Mouse (Mus musculus) heart, embryonic 16.5 days (tissue): ENCODE results near the gene Gm29094. TPM values are rescaled to one million over a fixed set of nuclear protein-coding genes. Genes with fewer than 3 reads are reported as not detected.
"Not testable (repeated sequence)": the region's sequence is repeated elsewhere in the genome, so short reads cannot be mapped to it uniquely, and the experiment has no call there.

Experiments
- ATAC-seq: fragments of 200-750 bp; cut with Nextera tagmentation; replicated peaks from 2 replicates; pipeline ENCODE4 v1.8.0; 2017; ENCODE audit warnings: moderate number of reproducible peaks; ENCODE audit not compliant: insufficient read depth, low FRiP score; ENCODE audit errors: extremely low read depth
- H3K27ac ChIP-seq: fragments of 300-500 bp; sonication (generic); 2 replicates; pipeline ENCODE4 v1.5.1; 2014; ENCODE audit warnings: mild to moderate bottlenecking, low read length, control low read depth, moderate library complexity
- H3K27me3 ChIP-seq: fragments of 300-500 bp; sonication (generic); 2 replicates; pipeline ENCODE4 v1.6.1; 2014; ENCODE audit warnings: low read length, mixed read lengths; ENCODE audit not compliant: control insufficient read depth, insufficient read depth
- H3K36me3 ChIP-seq: fragments of 300-500 bp; sonication (generic); 2 replicates; pipeline ENCODE4 v1.6.1; 2014; ENCODE audit not compliant: control insufficient read depth, insufficient read depth
- H3K4me1 ChIP-seq: fragments of 300-500 bp; sonication (generic); 2 replicates; pipeline ENCODE4 v1.6.1; 2014; ENCODE audit warnings: low read length, mixed read lengths; ENCODE audit not compliant: control insufficient read depth, insufficient read depth
- H3K4me2 ChIP-seq: fragments of 300-500 bp; sonication (generic); 2 replicates; pipeline ENCODE4 v1.6.1; 2014; ENCODE audit warnings: low read depth, mild to moderate bottlenecking, control low read depth, low read length
- H3K4me3 ChIP-seq: fragments of 300-500 bp; sonication (generic); 2 replicates; pipeline ENCODE4 v1.5.1; 2014; ENCODE audit warnings: mild to moderate bottlenecking, control low read depth, low read length
- H3K9ac ChIP-seq: fragments of 300-500 bp; sonication (generic); 2 replicates; pipeline ENCODE4 v1.6.1; 2014; ENCODE audit warnings: low read length, control low read depth
- H3K9me3 ChIP-seq: fragments of 300-500 bp; sonication (generic); replicated peaks from 2 replicates; pipeline ENCODE4 v1.6.1; 2016; ENCODE audit warnings: low read length; ENCODE audit not compliant: control insufficient read depth
- WGBS: fragments of 180-500 bp; shearing (Covaris S2); extraction: QIAGEN DNeasy Blood & Tissue Kit; methylation state at CpG from one replicate; pipeline ENCODE4 v1.1.7; 2014; 5-methylcytosine and 5-hydroxymethylcytosine counted together
- polyA plus RNA-seq: library from polyadenylated mRNA; unstranded; fragments of >200 nt; fragmentation: Nextera tagmentation; extraction: Ambion mirVana; gene quantifications from 2 replicates; pipeline ENCODE4 v1.2.1, GENCODE M21; 2015

The Gm29094 gene
- polyA plus RNA-seq, 1 experiment from 2014 or later, result 0.37 TPM

GRCm38 (mm10) chr9:89210353-89211064 is 11.3 kb downstream of the Gm29094 start, which contains the start of gene Mthfs:
Gene Mthfs (plus strand): TSS chr9:89210676.
- H3K4me3 ChIP-seq, result peak within 1 kb of the TSS; percentile 41
- not testable (repeated sequence) for H3K36me3 ChIP-seq, H3K9me3 ChIP-seq, H3K4me1 ChIP-seq, H3K27me3 ChIP-seq
- WGBS, result 25% methylated on average over 9 of the region's 12 CpGs
- peak within 1 kb of the TSS; percentile 38 for H3K9ac ChIP-seq
- H3K4me2 ChIP-seq, result peak within 1 kb of the TSS; percentile 59
- peak; percentile 56; the same call in 1 of the 2 replicates for ATAC-seq
- H3K27ac ChIP-seq, result peak within 1 kb of the TSS; percentile 71

GRCm38 (mm10) chr9:89211065-89211858 is 12.1 kb downstream of the Gm29094 start:
- not testable (repeated sequence) for H3K36me3 ChIP-seq, H3K27me3 ChIP-seq, H3K9me3 ChIP-seq, H3K4me1 ChIP-seq
- H3K4me3 ChIP-seq, result peak overlapping the region; percentile 38
- peak overlapping the region; percentile 65 for H3K27ac ChIP-seq
- peak; percentile 94 for ATAC-seq
- peak overlapping the region; percentile 59 for H3K4me2 ChIP-seq
- WGBS, result 2% methylated on average over 16 of the region's 44 CpGs
- peak overlapping the region; percentile 34; the same call in 1 of the 2 replicates for H3K9ac ChIP-seq

- H3K9me3 ChIP-seq, H3K9ac ChIP-seq, H3K27me3 ChIP-seq, H3K4me3 ChIP-seq, H3K4me2 ChIP-seq, H3K36me3 ChIP-seq, H3K4me1 ChIP-seq, H3K27ac ChIP-seq: not testable (repeated sequence)
- ATAC-seq, result 0 out of 2 replicates have a peak, but pooled peaks have one; percentile 24
- WGBS, result 31% methylated on average over 1 of the region's 1 CpGs
These were observed 13.2 kb downstream of the Gm29094 start for GRCm38 (mm10) chr9:89212428-89212827.

- H3K27me3 ChIP-seq, H3K27ac ChIP-seq, ATAC-seq, H3K9me3 ChIP-seq, H3K36me3 ChIP-seq, H3K4me1 ChIP-seq, H3K4me2 ChIP-seq, H3K4me3 ChIP-seq, H3K9ac ChIP-seq: not testable (repeated sequence)
- 85% methylated on average over 4 of the region's 4 CpGs for WGBS
These were observed 19.0 kb downstream of the Gm29094 start for GRCm38 (mm10) chr9:89218174-89218573.

- not testable (repeated sequence) for H3K4me3 ChIP-seq, H3K9ac ChIP-seq, H3K4me1 ChIP-seq, H3K4me2 ChIP-seq, H3K9me3 ChIP-seq, H3K27me3 ChIP-seq, ATAC-seq, H3K36me3 ChIP-seq, H3K27ac ChIP-seq
- 90% methylated on average over 3 of the region's 4 CpGs for WGBS
These were observed 20.5 kb downstream of the Gm29094 start for GRCm38 (mm10) chr9:89219668-89220067.

GRCm38 (mm10) chr9:89220704-89221287 is 21.6 kb downstream of the Gm29094 start:
- not testable (repeated sequence) for H3K4me2 ChIP-seq, H3K27ac ChIP-seq, H3K36me3 ChIP-seq, H3K4me1 ChIP-seq, H3K27me3 ChIP-seq, H3K9me3 ChIP-seq, H3K9ac ChIP-seq, ATAC-seq, H3K4me3 ChIP-seq
- 86% methylated on average over 6 of the region's 6 CpGs for WGBS

- 47% methylated on average over 4 of the region's 4 CpGs for WGBS
- Histone ChIP-seq H3K9me3 (no peaks in the 10 kb centered on the region), H3K36me3 (no peaks in the 10 kb centered on the region), H3K27ac (no peak overlapping the region), H3K9ac (no peak overlapping the region), H3K4me1 (no peaks in the 10 kb centered on the region), H3K27me3 (no peaks in the 10 kb centered on the region), H3K4me3 (no peak overlapping the region), H3K4me2 (no peak overlapping the region)
- ATAC-seq, result no peak
These were observed 26.9 kb downstream of the Gm29094 start for GRCm38 (mm10) chr9:89226071-89226470.

GRCm38 (mm10) chr9:89228122-89228521 is 28.9 kb downstream of the Gm29094 start:
- 84% methylated on average over 7 of the region's 7 CpGs for WGBS

More at GRCm38 (mm10) chr9:89228122-89228521, 28.9 kb downstream of the Gm29094 start:
- Histone ChIP-seq H3K4me2 (no peak overlapping the region), H3K27me3 (no peaks in the 10 kb centered on the region), H3K27ac (no peak overlapping the region), H3K9me3 (no peaks in the 10 kb centered on the region), H3K36me3 (no peaks in the 10 kb centered on the region), H3K9ac (no peak overlapping the region), H3K4me1 (no peaks in the 10 kb centered on the region), H3K4me3 (no peak overlapping the region)
- no peak for ATAC-seq
